Mouse (Mus musculus): ENCODE results near the gene Zfyve21. TPM values are rescaled to one million over a fixed set of nuclear protein-coding genes. Genes with fewer than 3 reads are reported as not detected.

Zfyve21 gene
- polyA plus RNA-seq, 1 experiment from 2014 or later: 113 TPM

GRCm38 (mm10) chr12:111809762-111810161 is 4.2 kb upstream of the Zfyve21 start:
- H3K9ac ChIP-seq: 0 out of 2 replicates have a peak overlapping the region, but pooled peaks have one; percentile 18

GRCm38 (mm10) chr12:111812075-111812474 is 1.9 kb upstream of the Zfyve21 start:
- 82% methylated on average over 12 of the region's 13 CpGs for WGBS
- Histone ChIP-seq H3K4me3 (no peak overlapping the region), H3K4me1 (peaks cover 41% of the 10 kb centered on the region), H3K27me3 (no peaks in the 10 kb centered on the region), H3K9me3 (no peaks in the 10 kb centered on the region), H3K4me2 (no peak overlapping the region), H3K27ac (no peak overlapping the region), H3K36me3 (peaks cover 14% of the 10 kb centered on the region), H3K9ac (no peak overlapping the region)
- no peak for ATAC-seq (ENCODE audit: borderline replicate concordance, extremely low read depth, low FRiP score, low TSS enrichment)

More at GRCm38 (mm10) chr12:111809762-111810161, 4.2 kb upstream of the Zfyve21 start:
- H3K9me3 ChIP-seq: no peaks in the 10 kb centered on the region
- peaks cover 34% of the 10 kb centered on the region for H3K36me3 ChIP-seq
- peak overlapping the region; percentile 63; the same call in 1 of the 2 replicates for H3K27ac ChIP-seq
- H3K27me3 ChIP-seq: no peaks in the 10 kb centered on the region
- ATAC-seq (ENCODE audit: borderline replicate concordance, extremely low read depth, low FRiP score, low TSS enrichment): peak; percentile 28
- 5% methylated on average over 9 of the region's 9 CpGs for WGBS
- H3K4me2 ChIP-seq: peak overlapping the region; percentile 27; the same call in 1 of the 2 replicates
- H3K4me1 ChIP-seq: peaks cover 18% of the 10 kb centered on the region
- H3K4me3 ChIP-seq: no peak overlapping the region

- Histone ChIP-seq H3K4me2 (peak overlapping the region; percentile 71), H3K27me3 (no peaks in the 10 kb centered on the region), H3K27ac (no peak overlapping the region), H3K9me3 (no peaks in the 10 kb centered on the region), H3K36me3 (peaks cover 11% of the 10 kb centered on the region), H3K4me1 (peaks cover 45% of the 10 kb centered on the region), H3K9ac (peak overlapping the region; percentile 61), H3K4me3 (peak overlapping the region; percentile 74)
- WGBS: 55% methylated on average over 12 of the region's 12 CpGs
- no peak for ATAC-seq (ENCODE audit: borderline replicate concordance, extremely low read depth, low FRiP score, low TSS enrichment)
Observed at GRCm38 (mm10) chr12:111812611-111813010, 1.4 kb upstream of the Zfyve21 start.

- 0 out of 2 replicates have a peak overlapping the region, but pooled peaks have one; percentile 12 for H3K27ac ChIP-seq
- ATAC-seq (ENCODE audit: borderline replicate concordance, extremely low read depth, low FRiP score, low TSS enrichment): no peak
- WGBS: 3% methylated on average over 27 of the region's 27 CpGs
Observed at GRCm38 (mm10) chr12:111813111-111813765, 732 bp upstream of the Zfyve21 start.

DNA sequence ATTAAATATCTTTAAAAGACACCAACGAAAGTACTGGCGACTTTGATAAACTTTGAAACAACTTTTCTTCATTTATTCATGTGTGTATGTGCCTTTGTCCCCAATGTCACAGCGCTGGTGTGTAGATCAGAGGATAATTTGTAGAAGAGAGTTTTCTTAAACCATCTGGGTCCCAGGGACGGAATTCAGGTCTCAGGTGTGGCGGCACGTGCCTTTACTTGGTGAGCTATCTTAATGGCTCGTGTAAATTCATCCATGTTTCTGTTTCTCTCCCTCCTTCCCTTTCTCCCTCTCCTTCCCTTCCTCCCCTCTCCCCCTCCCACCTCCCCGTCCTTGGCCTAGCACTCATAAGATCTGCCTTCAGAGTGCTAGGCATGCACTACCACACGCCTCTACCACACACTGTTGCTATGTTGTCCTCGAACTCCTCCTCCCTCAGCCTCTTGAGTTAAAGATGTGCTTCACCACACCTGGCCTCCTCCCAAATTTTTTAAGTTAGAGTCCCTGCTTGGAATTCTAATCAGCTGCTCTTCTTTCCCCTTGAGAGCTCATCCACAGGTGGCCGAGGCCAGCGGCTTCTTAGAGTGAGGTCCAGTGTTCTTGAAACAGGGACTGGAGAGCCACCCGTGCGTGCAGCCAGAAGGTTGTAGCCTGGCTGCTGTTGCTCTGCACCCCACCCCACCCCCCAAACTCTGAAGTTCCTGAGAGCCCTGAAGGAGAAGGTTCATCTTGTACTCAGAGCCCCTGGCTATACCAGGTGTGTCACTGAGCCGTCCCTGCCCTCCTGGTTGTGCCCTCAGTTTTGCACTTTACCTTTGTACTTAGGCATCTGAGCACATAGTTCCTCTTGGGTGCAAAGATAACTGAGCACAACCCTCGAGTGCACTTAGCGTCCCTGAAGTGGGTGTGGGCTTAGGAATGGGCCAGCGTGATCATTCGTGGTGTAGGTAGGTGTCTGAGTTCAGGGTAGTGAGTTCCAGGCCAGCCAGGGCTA is 1.1 kb downstream of the Zfyve21 start:
- Histone ChIP-seq H3K27me3 (no peaks in the 10 kb centered on the region), H3K4me1 (peaks cover 48% of the 10 kb centered on the region), H3K9ac (peak overlapping the region; percentile 70), H3K4me3 (peak overlapping the region; percentile 74), H3K27ac (peak overlapping the region; percentile 96), H3K36me3 (no peaks in the 10 kb centered on the region), H3K9me3 (no peaks in the 10 kb centered on the region), H3K4me2 (peak overlapping the region; percentile 83)
- ATAC-seq (ENCODE audit: borderline replicate concordance, extremely low read depth, low FRiP score, low TSS enrichment): no peak
- WGBS: 16% methylated on average over 19 of the region's 19 CpGs

More at GRCm38 (mm10) chr12:111813111-111813765, 732 bp upstream of the Zfyve21 start:
- peak overlapping the region; percentile 74 for H3K4me3 ChIP-seq
- peak overlapping the region; percentile 71 for H3K4me2 ChIP-seq
- H3K9me3 ChIP-seq: no peaks in the 10 kb centered on the region
- H3K27me3 ChIP-seq: no peaks in the 10 kb centered on the region
- peak overlapping the region; percentile 61 for H3K9ac ChIP-seq
- peaks cover 47% of the 10 kb centered on the region for H3K4me1 ChIP-seq
- H3K36me3 ChIP-seq: peaks cover 6% of the 10 kb centered on the region; the same call in 1 of the 2 replicates

GRCm38 (mm10) chr12:111816528-111816927 is 2.6 kb downstream of the Zfyve21 start:
- WGBS: 48% methylated on average over 13 of the region's 13 CpGs

DNA sequence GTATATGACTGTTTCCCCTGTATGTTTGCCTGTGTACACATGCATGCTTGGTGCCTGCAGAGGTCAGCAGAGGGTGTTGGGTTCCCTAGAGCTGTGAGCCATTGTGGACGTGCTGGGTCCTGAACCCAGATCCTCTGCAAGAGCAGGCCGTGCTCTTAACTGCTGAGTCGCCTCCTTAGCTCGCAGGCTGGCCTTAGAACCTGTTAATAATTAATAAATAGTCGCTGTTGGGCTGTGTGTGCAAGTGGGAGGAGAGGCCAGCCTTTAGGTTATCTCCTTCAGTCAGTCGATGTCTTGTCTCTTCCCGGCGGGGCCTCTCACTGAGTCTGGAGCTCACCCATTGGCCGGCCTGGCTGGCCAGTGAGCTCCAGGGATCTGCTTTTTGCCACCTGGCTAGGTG is 3.0 kb downstream of the Zfyve21 start:
- Histone ChIP-seq H3K36me3 (no peaks in the 10 kb centered on the region), H3K4me3 (no peak overlapping the region; the same call in 1 of the 2 replicates), H3K27me3 (no peaks in the 10 kb centered on the region), H3K9me3 (no peaks in the 10 kb centered on the region), H3K9ac (no peak overlapping the region), H3K4me2 (peak overlapping the region; percentile 83), H3K4me1 (peaks cover 47% of the 10 kb centered on the region), H3K27ac (no peak overlapping the region)
- WGBS: 37% methylated on average over 9 of the region's 9 CpGs
- ATAC-seq (ENCODE audit: borderline replicate concordance, extremely low read depth, low FRiP score, low TSS enrichment): no peak

More at GRCm38 (mm10) chr12:111816528-111816927, 2.6 kb downstream of the Zfyve21 start:
- Histone ChIP-seq H3K4me1 (peaks cover 47% of the 10 kb centered on the region), H3K4me2 (peak overlapping the region; percentile 83), H3K27ac (0 out of 2 replicates have a peak overlapping the region, but pooled peaks have one; percentile 96), H3K9ac (peak overlapping the region; percentile 20; the same call in 1 of the 2 replicates), H3K9me3 (no peaks in the 10 kb centered on the region), H3K4me3 (peak overlapping the region; percentile 74; the same call in 1 of the 2 replicates), H3K27me3 (no peaks in the 10 kb centered on the region), H3K36me3 (no peaks in the 10 kb centered on the region)
- no peak for ATAC-seq (ENCODE audit: borderline replicate concordance, extremely low read depth, low FRiP score, low TSS enrichment)

GRCm38 (mm10) chr12:111817991-111818390 is 4.0 kb downstream of the Zfyve21 start:
- H3K4me2 ChIP-seq: no peak overlapping the region
- ATAC-seq (ENCODE audit: borderline replicate concordance, extremely low read depth, low FRiP score, low TSS enrichment): no peak
- 86% methylated on average over 8 of the region's 8 CpGs for WGBS
- H3K9ac ChIP-seq: no peak overlapping the region
- no peaks in the 10 kb centered on the region for H3K36me3 ChIP-seq
- H3K4me1 ChIP-seq: peaks cover 40% of the 10 kb centered on the region
- no peak overlapping the region for H3K27ac ChIP-seq
- no peaks in the 10 kb centered on the region for H3K27me3 ChIP-seq
- no peak overlapping the region for H3K4me3 ChIP-seq
- no peaks in the 10 kb centered on the region for H3K9me3 ChIP-seq

GRCm38 (mm10) chr12:111819936-111820335 is 6.0 kb downstream of the Zfyve21 start:
- peaks cover 36% of the 10 kb centered on the region for H3K4me1 ChIP-seq
- H3K9me3 ChIP-seq: no peaks in the 10 kb centered on the region
- ATAC-seq (ENCODE audit: borderline replicate concordance, extremely low read depth, low FRiP score, low TSS enrichment): no peak
- peaks cover 19% of the 10 kb centered on the region for H3K36me3 ChIP-seq
- no peaks in the 10 kb centered on the region for H3K27me3 ChIP-seq
- H3K4me3 ChIP-seq: no peak overlapping the region
- H3K9ac ChIP-seq: no peak overlapping the region
- H3K4me2 ChIP-seq: no peak overlapping the region
- no peak overlapping the region for H3K27ac ChIP-seq
- 68% methylated on average over 8 of the region's 8 CpGs for WGBS

DNA sequence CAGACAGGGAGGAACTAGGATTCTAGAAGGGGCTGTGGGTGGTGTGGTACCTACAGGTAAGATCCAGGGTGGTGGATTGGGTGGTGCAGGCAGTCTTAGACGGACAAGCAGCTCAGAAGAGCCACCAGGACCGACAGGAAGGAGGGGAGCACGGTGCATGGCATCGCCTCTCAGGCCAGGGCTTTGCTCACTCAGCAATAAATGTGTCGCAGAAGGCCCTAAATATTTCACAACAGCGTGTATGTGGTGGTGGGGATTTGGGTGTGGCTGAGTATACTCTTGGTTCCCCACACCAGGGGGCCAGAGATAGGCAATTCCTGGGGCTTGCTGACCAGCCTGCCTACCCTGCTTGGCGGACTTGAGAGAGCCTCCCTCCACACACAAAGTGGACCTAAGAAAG is 6.7 kb downstream of the Zfyve21 start:
- peaks cover 28% of the 10 kb centered on the region for H3K4me1 ChIP-seq

GRCm38 (mm10) chr12:111821931-111822330 is 8.0 kb downstream of the Zfyve21 start:
- Histone ChIP-seq H3K4me2 (no peak overlapping the region), H3K4me3 (no peak overlapping the region), H3K9me3 (no peaks in the 10 kb centered on the region), H3K4me1 (peaks cover 16% of the 10 kb centered on the region), H3K27me3 (no peaks in the 10 kb centered on the region), H3K9ac (no peak overlapping the region), H3K36me3 (peaks cover 39% of the 10 kb centered on the region), H3K27ac (no peak overlapping the region)
- ATAC-seq (ENCODE audit: borderline replicate concordance, extremely low read depth, low FRiP score, low TSS enrichment): no peak
- WGBS: 67% methylated on average over 4 of the region's 4 CpGs

More for the DNA sequence above, 6.7 kb downstream of the Zfyve21 start:
- no peaks in the 10 kb centered on the region for H3K27me3 ChIP-seq
- WGBS: 77% methylated on average over 7 of the region's 7 CpGs
- H3K27ac ChIP-seq: no peak overlapping the region
- H3K4me2 ChIP-seq: no peak overlapping the region
- ATAC-seq (ENCODE audit: borderline replicate concordance, extremely low read depth, low FRiP score, low TSS enrichment): no peak
- H3K9me3 ChIP-seq: no peaks in the 10 kb centered on the region
- peaks cover 27% of the 10 kb centered on the region for H3K36me3 ChIP-seq
- H3K4me3 ChIP-seq: no peak overlapping the region
- H3K9ac ChIP-seq: no peak overlapping the region
